Mouse (Mus musculus) MEL (cell line): ENCODE measurements around the gene Gpx5. TPM values are rescaled to one million over a fixed set of nuclear protein-coding genes. Genes with fewer than 3 reads are reported as not detected.
A peak's percentile ranks its signal among the peaks of the same experiment; 100 is the strongest.

Experiments
- DNase-seq: peaks from one replicate; pipeline ENCODE4 v3.0.0; 2011; ENCODE audit warnings: low read depth, low spot score
- H3K27ac ChIP-seq: 2 replicates; pipeline ENCODE4 v1.5.1; 2012; ENCODE audit warnings: low read depth, mild to moderate bottlenecking, control low read depth, low read length, moderate library complexity; ENCODE audit not compliant: control insufficient read depth
- H3K27me3 ChIP-seq, 2 experiments: fragments of 150-350 bp in 1 of 2; sonication (generic) in 1 of 2; 2 replicates each; pipeline ENCODE4 v1.6.1; 2012; ENCODE audit warnings: low read length in 2 of 2, mild to moderate bottlenecking in 2 of 2, improper control_type of control experiment in 1 of 2, moderate library complexity in 1 of 2; ENCODE audit not compliant: insufficient read depth in 2 of 2, control insufficient read depth in 1 of 2
- H3K36me3 ChIP-seq, 2 experiments: 2 replicates each; pipeline ENCODE4 v1.6.1; 2012 to 2014; ENCODE audit warnings: low read length in 2 of 2, improper control_type of control experiment in 1 of 2, inconsistent platforms in 1 of 2, mild to moderate bottlenecking in 1 of 2; ENCODE audit not compliant: insufficient read depth in 2 of 2, control insufficient read depth in 1 of 2
- H3K4me1 ChIP-seq, 2 experiments: fragments of 150-350 bp in 1 of 2; sonication (generic) in 1 of 2; 2 replicates each; pipeline ENCODE4 v1.6.1; 2012; ENCODE audit warnings: low read length in 2 of 2, improper control_type of control experiment in 1 of 2, mild to moderate bottlenecking in 1 of 2; ENCODE audit not compliant: insufficient read depth in 2 of 2, control insufficient read depth in 1 of 2
- H3K4me3 ChIP-seq, 2 experiments: fragments of 150-350 bp in 1 of 2; sonication (generic) in 1 of 2; 2 replicates each; pipeline ENCODE4 v1.5.1; 2012; ENCODE audit warnings: low read depth in 2 of 2, low read length in 2 of 2, mild to moderate bottlenecking in 2 of 2, moderate library complexity in 2 of 2, control low read depth in 1 of 2, improper control_type of control experiment in 1 of 2; ENCODE audit not compliant: control insufficient read depth in 1 of 2, insufficient read depth in 1 of 2
- H3K79me2 ChIP-seq: 2 replicates; pipeline ENCODE4 v1.6.1; 2012; ENCODE audit warnings: mild to moderate bottlenecking, low read length, moderate library complexity; ENCODE audit not compliant: control insufficient read depth, poor library complexity, insufficient read depth
- H3K9ac ChIP-seq: 2 replicates; pipeline ENCODE4 v1.6.1; 2012; ENCODE audit warnings: low read depth, mild to moderate bottlenecking, control low read depth, low read length, moderate library complexity; ENCODE audit not compliant: control insufficient read depth, poor library complexity, severe bottlenecking
- H3K9me3 ChIP-seq: fragments of 150-350 bp; sonication (generic); replicated peaks from 2 replicates; pipeline ENCODE4 v1.6.1; 2012; ENCODE audit warnings: mild to moderate bottlenecking, low read length, improper control_type of control experiment, moderate library complexity; ENCODE audit not compliant: insufficient read depth
- CHD1 ChIP-seq: IDR thresholded peaks from 2 replicates; pipeline ENCODE4 v1.6.1; 2012; ENCODE audit warnings: low read depth, mild to moderate bottlenecking, inconsistent platforms, low read length, improper control_type of control experiment
- CTCF ChIP-seq, 3 experiments: IDR thresholded peaks in 2 of 3; conservative IDR thresholded peaks in 1 of 3; 2 replicates each; pipeline ENCODE4 v1.5.1; 2011 to 2012; ENCODE audit warnings: low read length in 3 of 3, low read depth in 2 of 3, mild to moderate bottlenecking in 2 of 3, improper control_type of control experiment in 1 of 3, inconsistent platforms in 1 of 3, mixed read lengths in 1 of 3, moderate library complexity in 1 of 3; ENCODE audit not compliant: control insufficient read depth in 1 of 3, insufficient read depth in 1 of 3, poor library complexity in 1 of 3, severe bottlenecking in 1 of 3
- E2F4 ChIP-seq: IDR thresholded peaks from 2 replicates; pipeline ENCODE4 v1.6.1; 2011; ENCODE audit warnings: low read depth, low read length, improper control_type of control experiment, borderline replicate concordance
- GABPA ChIP-seq: IDR thresholded peaks from 2 replicates; pipeline ENCODE4 v1.6.1; 2012; ENCODE audit warnings: low read depth, mild to moderate bottlenecking, inconsistent platforms, low read length, improper control_type of control experiment, moderate library complexity
- GATA1 ChIP-seq: IDR thresholded peaks from 2 replicates; pipeline ENCODE4 v1.6.1; 2011; ENCODE audit warnings: low read depth, low read length, improper control_type of control experiment
- HCFC1 ChIP-seq: IDR thresholded peaks from 2 replicates; pipeline ENCODE4 v1.6.1; 2012; ENCODE audit warnings: low read depth, mild to moderate bottlenecking, inconsistent platforms, low read length, improper control_type of control experiment, moderate library complexity
- JUND ChIP-seq: IDR thresholded peaks from 2 replicates; pipeline ENCODE4 v1.6.1; 2011; ENCODE audit warnings: low read depth, mild to moderate bottlenecking, improper control_type of control experiment, low read length
- MAFK ChIP-seq: IDR thresholded peaks from 2 replicates; pipeline ENCODE4 v1.6.1; 2011; ENCODE audit warnings: low read depth, mild to moderate bottlenecking, low read length, improper control_type of control experiment, borderline replicate concordance
- MAX ChIP-seq: IDR thresholded peaks from 2 replicates; pipeline ENCODE4 v1.6.1; 2011; ENCODE audit warnings: low read length, improper control_type of control experiment
- MEF2A ChIP-seq: IDR thresholded peaks from 2 replicates; pipeline ENCODE4 v1.6.1; 2014; ENCODE audit warnings: low read depth, mild to moderate bottlenecking, inconsistent platforms, low read length, improper control_type of control experiment; ENCODE audit not compliant: poor library complexity, insufficient replicate concordance, severe bottlenecking; ENCODE audit errors: extremely low read depth
- MXI1 ChIP-seq: IDR thresholded peaks from 2 replicates; pipeline ENCODE4 v1.6.1; 2011; ENCODE audit warnings: mild to moderate bottlenecking, low read depth, low read length, improper control_type of control experiment
- NELFE ChIP-seq: IDR thresholded peaks from 2 replicates; pipeline ENCODE4 v1.6.1; 2011; ENCODE audit warnings: low read depth, low read length, improper control_type of control experiment
- NRF1 ChIP-seq: IDR thresholded peaks from 2 replicates; pipeline ENCODE4 v1.6.1; 2014; ENCODE audit warnings: low read depth, mild to moderate bottlenecking, inconsistent platforms, low read length, improper control_type of control experiment, moderate library complexity; ENCODE audit not compliant: poor library complexity, insufficient read depth, severe bottlenecking
- POLR2AphosphoS5 ChIP-seq: IDR thresholded peaks from 2 replicates; pipeline ENCODE4 v1.6.1; 2012; ENCODE audit warnings: low read depth, borderline replicate concordance, mild to moderate bottlenecking, inconsistent platforms, low read length, moderate library complexity, mixed read lengths
- RAD21 ChIP-seq: IDR thresholded peaks from 2 replicates; pipeline ENCODE4 v1.6.1; 2011; ENCODE audit warnings: mild to moderate bottlenecking, low read depth, low read length, improper control_type of control experiment
- SIN3A ChIP-seq: IDR thresholded peaks from 2 replicates; pipeline ENCODE4 v1.6.1; 2012; ENCODE audit warnings: low read length, improper control_type of control experiment, inconsistent platforms
- SMC3 ChIP-seq: IDR thresholded peaks from 2 replicates; pipeline ENCODE4 v1.6.1; 2011; ENCODE audit warnings: low read depth, low read length, improper control_type of control experiment
- TAL1 ChIP-seq: IDR thresholded peaks from 2 replicates; pipeline ENCODE4 v1.6.1; 2012; ENCODE audit warnings: mild to moderate bottlenecking, inconsistent platforms, low read length, moderate library complexity, mixed read lengths
- UBTF ChIP-seq: IDR thresholded peaks from 2 replicates; pipeline ENCODE4 v1.6.1; 2012; ENCODE audit warnings: low read depth, mild to moderate bottlenecking, inconsistent platforms, low read length, improper control_type of control experiment, moderate library complexity, borderline replicate concordance; ENCODE audit not compliant: insufficient read depth
- USF1 ChIP-seq: IDR thresholded peaks from 2 replicates; pipeline ENCODE4 v1.6.1; 2014; ENCODE audit warnings: low read depth, mild to moderate bottlenecking, inconsistent platforms, low read length, improper control_type of control experiment, moderate library complexity
- USF2 ChIP-seq, 2 experiments: IDR thresholded peaks; 2 replicates each; pipeline ENCODE4 v1.6.1; 2011 to 2012; ENCODE audit warnings: improper control_type of control experiment in 2 of 2, low read length in 2 of 2, borderline replicate concordance in 1 of 2, inconsistent platforms in 1 of 2, low read depth in 1 of 2, mild to moderate bottlenecking in 1 of 2; ENCODE audit not compliant: insufficient read depth in 1 of 2
- ZNF384 ChIP-seq: IDR thresholded peaks from 2 replicates; pipeline ENCODE4 v1.6.1; 2012; ENCODE audit warnings: low read depth, mild to moderate bottlenecking, inconsistent platforms, low read length, improper control_type of control experiment
- polyA plus RNA-seq, 2 experiments: library from polyadenylated mRNA; stranded (reverse) in 1 of 2; unstranded in 1 of 2; fragments of >175 nt in 1 of 2; fragments of >200 nt in 1 of 2; gene quantifications; 2 replicates each; pipeline versions ENCODE4 v1.2.1 to v1.2.4; 2012; ENCODE audit warnings: low replicate concordance in 2 of 2, low read depth in 1 of 2; ENCODE audit not compliant: insufficient read length in 2 of 2, insufficient read depth in 1 of 2, missing spikeins in 1 of 2
- total RNA-seq: library from RNA; depleted of rRNA; stranded (reverse); fragments of 300-350 nt; gene quantifications from 2 replicates; pipeline ENCODE4 v1.2.3, GENCODE M21; 2012

Gpx5 gene
- total and polyA plus RNA-seq, 3 experiments, result not detected

- TF ChIP-seq RAD21, result no peak
- TF ChIP-seq MAFK, result peak; percentile 99
- peak; percentile 81 for TF ChIP-seq E2F4
- TF ChIP-seq TAL1, result no peak
- no peak for TF ChIP-seq MXI1
- no peak for TF ChIP-seq JUND
- TF ChIP-seq HCFC1, result no peak
- no peak for TF ChIP-seq USF2 (IDR thresholded peaks at IDR 0.05; ENCODE audit: borderline replicate concordance in 1 of 2, insufficient read depth in 1 of 2, low read depth in 1 of 2, low read length in 2 of 2)
- TF ChIP-seq CTCF (IDR thresholded peaks at IDR 0.05 in 2 of 3, conservative IDR thresholded peaks at IDR 0.05 in 1 of 3; ENCODE audit: control insufficient read depth in 1 of 3, insufficient read depth in 1 of 3, low read depth in 2 of 3, low read length in 3 of 3, poor library complexity in 1 of 3, severe bottlenecking in 1 of 3), result no peak
- no peak for TF ChIP-seq NELFE
- no peak for TF ChIP-seq ZNF384
- peak; percentile 15; the same call in 1 of the 2 replicates for TF ChIP-seq GATA1
- TF ChIP-seq NRF1, result no peak
- TF ChIP-seq POLR2AphosphoS5, result no peak
- no peak for TF ChIP-seq UBTF
- 0 out of 2 replicates have a peak, but pooled peaks have one; percentile 52 for TF ChIP-seq SIN3A
- no peak for TF ChIP-seq CHD1
- TF ChIP-seq MAX, result no peak
These were observed 16.5 kb downstream of the Gpx5 start (continued) for GRCm38 (mm10) chr13:21275815-21276550.

- Histone ChIP-seq H3K9me3 (no peaks in the 10 kb centered on the region), H3K36me3 (peaks cover 0 to 10% of the 10 kb centered on the region in 2 experiments; a peak in 2 of 4 replicates), H3K9ac (peak overlapping the region; percentile 78), H3K27ac (no peak overlapping the region), H3K79me2 (peaks cover 1% of the 10 kb centered on the region; the same call in 1 of the 2 replicates), H3K4me3 (peak overlapping the region; percentile 54 to 99), H3K27me3 (no peaks in the 10 kb centered on the region), H3K4me1 (peaks cover 0 to 5% of the 10 kb centered on the region in 2 experiments; a peak in 2 of 4 replicates)
- peak; percentile 70 for DNase-seq
- TF ChIP-seq GABPA, result no peak
- TF ChIP-seq RAD21, result peak; percentile 56
- TF ChIP-seq SIN3A, result peak; percentile 30; the same call in 1 of the 2 replicates
- TF ChIP-seq MXI1, result no peak
- no peak for TF ChIP-seq MEF2A
- TF ChIP-seq USF1, result no peak
- TF ChIP-seq SMC3, result peak; percentile 35; the same call in 1 of the 2 replicates
- TF ChIP-seq POLR2AphosphoS5, result no peak
- TF ChIP-seq CTCF (IDR thresholded peaks at IDR 0.05 in 2 of 3, conservative IDR thresholded peaks at IDR 0.05 in 1 of 3; ENCODE audit: control insufficient read depth in 1 of 3, insufficient read depth in 1 of 3, low read depth in 2 of 3, low read length in 3 of 3, poor library complexity in 1 of 3, severe bottlenecking in 1 of 3), result peak; percentile 13 to 47 (median 19); a peak in 3 of 6 replicates
- TF ChIP-seq HCFC1, result no peak
These were observed 17.3 kb downstream of the Gpx5 start for GRCm38 (mm10) chr13:21275021-21275814.
